ENCODE assay signal across 36 mouse cellular contexts in genomic region chr2:28427226-28427625, GRCm38 (mm10). TPM values are rescaled to one million over a fixed set of nuclear protein-coding genes. Genes with fewer than 3 reads are reported as not detected.
"Had no signal": no experiment of that assay in that cellular context is flagged by ENCODE, and none has a peak within 500 bp of the region (broad histone marks: within the 10 kb centered on the region; RNA-seq: fewer than 3 reads in every experiment).

No protein-coding gene starts in this region.

- H3K27me3 ChIP-seq: heart, embryonic 12.5 days; heart, embryonic 13.5 days; heart, embryonic 15.5 days; hindbrain, embryonic 12.5 days; hindbrain, embryonic 13.5 days; intestine, embryonic 15.5 days; kidney, embryonic 15.5 days had no signal

- H3K9me3 ChIP-seq: heart, embryonic 12.5 days; heart, embryonic 15.5 days; hindbrain, embryonic 12.5 days; hindbrain, embryonic 13.5 days; hindbrain, embryonic 15.5 days; intestine, embryonic 15.5 days; kidney, embryonic 15.5 days had no signal

- H3K4me1 ChIP-seq: heart, embryonic 12.5 days; heart, embryonic 13.5 days; heart, embryonic 15.5 days; hindbrain, embryonic 12.5 days; intestine, embryonic 15.5 days; kidney, embryonic 15.5 days had no signal

- H3K4me3 ChIP-seq: heart, embryonic 12.5 days; heart, embryonic 13.5 days; heart, embryonic 15.5 days; hindbrain, embryonic 10.5 days; hindbrain, embryonic 12.5 days; hindbrain, embryonic 13.5 days; hindbrain, embryonic 15.5 days; intestine, embryonic 15.5 days; kidney, embryonic 15.5 days; layer of hippocampus, adult 2 months; left cerebral cortex, adult 2 months had no signal

- H3K27ac ChIP-seq: heart, embryonic 13.5 days; heart, embryonic 15.5 days; hindbrain, embryonic 10.5 days; hindbrain, embryonic 12.5 days; hindbrain, embryonic 14.5 days; hindbrain, embryonic 15.5 days; hindbrain, postnatal 0 days; intestine, embryonic 15.5 days; kidney, embryonic 15.5 days; kidney, postnatal 0 days; layer of hippocampus, adult 2 months; left cerebral cortex, adult 2 months had no signal

- H3K36me3 ChIP-seq: heart, embryonic 12.5 days; heart, embryonic 13.5 days; heart, embryonic 15.5 days; hindbrain, embryonic 10.5 days; hindbrain, embryonic 12.5 days; hindbrain, embryonic 13.5 days; hindbrain, embryonic 15.5 days; intestine, embryonic 15.5 days; kidney, embryonic 15.5 days had no signal

- H3K4me2 ChIP-seq: heart, embryonic 12.5 days; heart, embryonic 13.5 days; heart, embryonic 15.5 days; hindbrain, embryonic 12.5 days; hindbrain, embryonic 13.5 days; hindbrain, embryonic 14.5 days; hindbrain, embryonic 15.5 days; intestine, embryonic 15.5 days; kidney, embryonic 15.5 days had no signal

- DNase-seq: heart, postnatal 10 days; heart, postnatal 14 days; heart, postnatal 36 days; heart, postnatal 4 days; kidney, adult 11 months; kidney, adult 18-20 months; kidney, adult 2 months; kidney, adult 8-10 months; kidney, adult 9 months; kidney, postnatal 10 days; kidney, postnatal 14 days; kidney, postnatal 25 days; kidney, postnatal 36 days; kidney, postnatal 4 days; layer of hippocampus, adult 9-11 months; layer of hippocampus, postnatal 36 days had no signal

- ATAC-seq: hindbrain, embryonic 16.5 days; hindbrain, postnatal 0 days; inflammation-experienced regulatory T-cells, adult 6 months; intestine, embryonic 15.5 days; intestine, embryonic 16.5 days; intestine, postnatal 0 days had no signal

- H3K9ac ChIP-seq: heart, embryonic 12.5 days; heart, embryonic 13.5 days; heart, embryonic 15.5 days; hindbrain, embryonic 12.5 days; hindbrain, embryonic 13.5 days; hindbrain, embryonic 14.5 days; hindbrain, embryonic 15.5 days; intestine, embryonic 15.5 days; kidney, embryonic 15.5 days had no signal

RNA-seq across cellular contexts. Expression of gene Ppp1r26, which starts 19.4 kb away (rescaled TPM):
- polyA plus RNA-seq: inflammation-experienced regulatory T-cells, adult 6 months had no signal

RNA-seq across cellular contexts. Expression of gene 1700007K13Rik, which starts 38.9 kb away (rescaled TPM):
- polyA plus RNA-seq: heart, embryonic 14.5 days; intestine, embryonic 15.5 days; intestine, embryonic 16.5 days; intestine, postnatal 0 days; large intestine, adult 2 months had no signal
